Mouse (Mus musculus) CH12F3 (cell line): ENCODE results near the gene Ppm1d.

Experiments
- in situ Hi-C: fragments of 300-500 bp; cut with MboI; formaldehyde crosslinking; loops from 2 replicates; pipeline ENCODE4 v1.14.3; 2020; ENCODE audit warnings: low sequenced_read_pairs

Gene Ppm1d

DNA sequence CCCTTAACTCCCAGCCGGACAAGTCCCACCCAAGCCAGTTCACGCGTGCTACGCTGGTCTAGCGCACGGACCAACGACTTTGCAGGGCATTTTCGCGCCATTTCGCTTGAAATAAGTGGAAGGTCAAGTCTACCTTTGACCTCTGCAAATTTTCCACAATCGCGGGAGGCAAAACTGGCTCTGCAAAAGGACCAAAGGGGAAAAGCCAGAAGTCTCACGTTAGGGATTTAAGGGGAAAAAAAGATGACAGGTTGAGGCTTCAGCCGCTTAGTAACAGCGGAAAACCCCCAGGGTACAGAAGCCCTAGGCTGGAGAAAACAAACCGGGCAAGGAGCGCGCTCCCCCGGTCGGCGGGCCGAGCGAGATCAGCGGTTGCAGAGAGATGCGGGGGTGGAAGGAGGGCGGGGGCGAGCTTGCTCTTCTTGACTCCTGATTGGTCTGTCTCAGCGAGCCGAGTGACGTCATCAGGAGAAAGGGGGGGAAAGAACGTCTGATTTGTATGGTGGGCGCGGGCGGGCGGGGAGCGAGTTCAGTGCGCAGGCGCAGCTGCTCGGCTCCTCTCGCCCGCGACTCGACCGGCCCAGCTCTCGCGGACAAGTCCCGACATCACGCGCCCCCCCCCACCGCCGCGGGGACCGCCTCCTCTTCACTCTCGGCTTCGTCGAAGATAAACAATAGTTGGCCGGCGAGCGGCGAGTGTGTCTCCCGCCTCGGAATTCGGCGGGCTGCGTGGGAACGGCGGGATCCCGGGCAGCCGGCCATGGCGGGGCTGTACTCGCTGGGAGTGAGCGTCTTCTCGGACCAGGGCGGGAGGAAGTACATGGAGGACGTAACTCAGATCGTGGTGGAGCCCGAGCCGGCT, at the start of gene Ppm1d:
Gene Ppm1d, plus strand, starts transcription at position 532 of the 862 bp plus-strand sequence.
- in situ Hi-C loops: no loop called here

DNA sequence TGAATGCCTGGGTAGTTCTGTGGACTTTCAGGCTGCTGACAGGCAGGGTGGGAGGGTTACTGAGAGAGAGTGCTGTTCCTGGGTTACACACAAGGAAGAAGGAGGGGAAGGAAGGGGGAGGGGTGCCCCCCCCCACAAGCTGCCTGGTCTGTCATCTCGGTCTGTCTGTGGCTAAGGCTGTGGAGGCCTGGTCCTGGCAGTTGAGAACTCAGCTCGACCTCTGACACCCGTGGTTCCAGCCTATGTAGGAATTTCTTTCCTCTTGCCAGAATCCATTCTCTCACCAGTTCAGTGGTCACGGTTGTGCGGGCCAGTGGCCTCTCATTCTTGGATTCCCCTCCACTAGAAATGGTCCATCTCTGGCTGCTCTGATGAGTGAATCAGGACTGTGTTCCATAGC, 46.4 kb upstream of the Ppm1d start:
- in situ Hi-C loops: no loop called here

DNA sequence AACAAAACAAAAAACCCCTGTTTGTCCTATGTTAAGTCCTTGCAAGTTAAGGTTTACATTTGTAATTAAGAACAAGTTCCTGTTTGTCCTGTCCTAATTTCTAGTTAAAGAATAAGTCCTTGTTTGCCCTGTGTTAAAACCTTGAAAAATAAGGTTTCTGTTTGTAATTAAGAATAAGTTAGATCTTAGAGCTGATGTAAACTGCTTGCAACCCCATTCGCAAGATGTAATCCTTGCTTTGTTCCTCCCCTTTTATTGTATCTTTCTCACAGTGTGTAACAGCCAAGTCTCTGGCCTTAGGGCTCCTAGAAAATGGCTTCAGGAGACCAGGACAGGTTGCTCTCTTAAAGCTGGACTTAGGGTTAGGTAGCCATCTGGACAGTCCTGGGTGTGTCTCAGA, 43.7 kb upstream of the Ppm1d start:
- in situ Hi-C loops: no loop called here

DNA sequence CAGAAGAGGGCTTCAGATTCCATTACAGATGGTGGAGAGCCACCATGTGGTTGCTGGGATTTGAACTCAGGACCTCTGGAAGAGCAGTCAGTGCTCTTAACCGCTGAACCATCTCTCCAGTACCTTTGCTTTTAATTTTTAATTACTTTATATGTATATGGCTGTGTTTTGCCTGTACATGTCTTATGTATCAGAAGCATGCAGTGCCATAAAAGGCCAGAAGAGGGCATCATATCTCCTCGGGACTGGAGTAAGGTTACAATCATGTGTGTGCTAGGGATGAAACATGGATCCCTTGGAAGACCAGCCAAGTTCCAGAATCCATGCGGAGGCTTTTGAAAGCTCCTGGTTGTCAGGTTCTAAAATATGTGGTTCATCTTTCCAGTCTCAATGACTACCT, 40.4 kb upstream of the Ppm1d start:
- in situ Hi-C loops: no loop called here

DNA sequence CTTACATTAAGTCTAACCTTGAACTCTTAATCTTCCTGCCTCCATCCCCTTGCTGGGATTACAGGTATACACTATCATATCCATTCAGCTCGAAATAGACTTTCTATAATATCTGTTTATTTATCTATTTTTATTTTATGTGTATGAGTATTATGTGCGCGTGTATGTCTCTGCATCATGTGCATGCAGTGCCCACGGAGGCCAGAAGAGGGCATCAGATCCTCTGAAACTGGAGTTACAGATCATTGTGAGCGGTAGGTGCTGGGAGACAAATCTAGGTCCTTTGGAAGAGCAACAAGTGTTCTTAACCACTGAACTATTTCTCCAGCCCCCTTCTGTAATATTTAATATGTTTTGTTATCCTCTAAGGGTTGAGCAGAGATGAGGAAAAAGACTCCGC, 37.7 kb upstream of the Ppm1d start:
- in situ Hi-C loops: no loop called here

DNA sequence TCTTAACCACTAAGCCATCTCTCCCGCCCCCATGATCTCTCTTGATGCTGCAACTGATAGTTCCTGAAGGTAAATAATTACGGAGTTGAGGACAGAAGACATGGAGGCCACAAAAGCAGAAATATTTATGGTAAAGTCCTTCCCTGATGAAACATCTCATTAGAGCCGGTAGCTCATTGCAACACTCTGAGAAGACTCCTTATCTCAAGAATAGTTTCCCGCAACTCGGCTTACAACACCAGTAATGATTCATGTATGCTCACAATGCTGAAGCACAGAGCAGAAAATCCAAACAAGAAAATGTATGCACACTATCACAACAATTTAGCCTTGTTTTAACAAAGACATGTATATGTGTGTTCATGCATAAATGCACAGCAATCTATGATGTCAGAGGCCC, 35.9 kb upstream of the Ppm1d start:
- in situ Hi-C loops: no loop called here

DNA sequence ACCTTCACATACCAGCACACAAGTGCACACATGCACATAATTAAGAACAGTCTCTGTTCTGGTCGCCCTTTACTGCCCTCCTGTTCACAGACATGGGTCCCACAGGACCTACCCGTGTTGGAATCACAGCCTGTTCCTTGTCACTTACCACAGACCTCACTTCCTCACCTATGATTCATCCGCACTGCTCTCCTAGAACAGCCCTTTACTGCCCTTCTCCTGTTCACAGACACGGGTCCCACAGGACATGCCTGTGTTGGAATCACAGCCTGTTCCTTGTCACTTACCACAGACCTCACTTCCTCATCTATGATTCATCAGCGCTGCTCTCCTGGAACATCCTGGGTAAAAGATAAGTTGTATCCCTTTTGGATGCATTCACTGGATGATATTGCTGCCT, 33.4 kb upstream of the Ppm1d start:
- in situ Hi-C loops: no loop called here

DNA sequence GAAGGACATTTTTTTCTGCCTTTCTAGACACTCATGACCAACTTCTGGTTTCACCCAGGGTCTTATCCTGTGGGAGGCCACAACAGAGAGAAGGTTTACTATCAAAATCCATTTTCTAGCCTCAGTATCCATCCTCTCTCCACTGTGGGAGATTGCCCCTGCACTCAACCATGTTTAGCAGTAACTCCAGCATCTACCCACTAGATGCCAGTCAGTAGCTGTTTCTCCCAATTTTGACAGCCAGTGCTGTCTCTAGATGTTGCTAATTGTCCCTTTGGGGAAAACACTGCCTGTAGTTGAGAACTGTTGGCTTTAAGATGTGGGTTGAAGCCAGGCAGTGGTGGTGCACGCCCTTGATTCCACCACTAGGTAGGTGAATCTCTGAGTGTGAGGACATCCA, 32.9 kb upstream of the Ppm1d start:
- in situ Hi-C loops: no loop called here

DNA sequence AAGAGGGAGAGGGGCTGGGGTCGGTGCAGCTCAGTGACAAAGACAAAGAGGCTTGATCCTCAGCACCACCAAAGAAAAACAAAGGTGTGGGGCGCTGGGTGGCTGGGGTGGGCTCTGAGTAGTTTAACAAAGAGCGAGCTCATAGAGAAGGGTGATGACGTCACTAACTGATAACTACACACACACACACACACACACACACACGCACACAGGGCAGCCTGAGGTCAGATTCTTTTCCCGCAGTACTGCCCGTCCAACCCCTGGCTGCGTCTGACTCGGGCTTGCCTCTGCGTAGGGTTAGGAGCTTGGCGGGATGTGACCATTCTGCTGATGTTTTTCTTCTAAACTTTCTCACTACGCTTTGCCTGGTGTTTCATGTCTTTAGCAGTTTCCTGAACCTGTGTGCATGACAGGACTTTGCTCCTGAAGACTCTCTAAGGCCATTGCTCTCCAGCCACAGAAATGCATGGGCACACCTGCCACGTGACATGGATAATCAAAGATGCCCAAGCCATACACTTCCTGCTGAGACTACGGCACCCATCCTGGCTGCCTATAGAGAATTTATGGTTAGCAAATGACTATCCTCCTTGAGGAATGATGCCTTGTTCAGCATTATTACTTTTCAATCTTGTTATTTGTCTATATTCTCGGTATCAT, 29.7 kb upstream of the Ppm1d start:
- in situ Hi-C loops: no loop called here

DNA sequence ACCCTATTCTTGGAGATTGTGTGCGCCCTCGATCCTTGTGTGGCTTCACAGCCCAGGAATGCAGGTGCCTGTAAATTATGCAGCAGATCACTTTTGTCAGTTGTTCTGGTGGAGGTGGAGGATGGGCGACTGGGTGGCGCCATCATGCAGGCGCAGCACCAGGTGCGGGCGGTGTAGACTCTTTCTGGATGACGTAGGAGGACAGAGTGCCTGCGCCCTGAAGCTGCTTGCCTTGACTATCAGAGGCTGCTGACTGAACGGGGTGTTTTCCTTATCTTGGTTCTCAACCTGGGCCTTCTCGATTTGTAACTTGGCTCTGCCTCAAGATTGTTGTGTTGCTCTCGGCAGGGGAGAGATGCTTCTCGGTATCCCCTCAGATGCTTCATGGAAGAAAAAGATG, 13.1 kb upstream of the Ppm1d start:
- in situ Hi-C loops: no loop called here

DNA sequence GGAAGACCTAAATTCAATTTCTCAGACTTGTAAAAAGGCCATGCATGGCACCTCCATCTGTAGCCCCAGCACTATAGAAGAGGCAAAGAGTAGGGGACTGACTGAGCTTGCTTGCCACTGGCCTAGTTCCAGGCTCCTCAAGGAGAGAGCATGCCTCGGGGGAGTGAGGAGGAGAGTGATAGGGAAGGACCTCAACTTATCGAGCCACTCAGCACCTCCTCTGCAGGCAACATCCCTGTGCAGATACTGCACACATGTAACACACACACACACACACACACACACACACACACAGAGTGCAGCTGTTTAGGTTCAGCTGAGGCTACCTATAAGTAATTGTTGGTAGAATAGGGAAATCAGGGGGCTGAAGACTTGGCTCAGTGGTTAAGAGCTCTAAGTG, 11.2 kb upstream of the Ppm1d start:
- in situ Hi-C loops: no loop called here

DNA sequence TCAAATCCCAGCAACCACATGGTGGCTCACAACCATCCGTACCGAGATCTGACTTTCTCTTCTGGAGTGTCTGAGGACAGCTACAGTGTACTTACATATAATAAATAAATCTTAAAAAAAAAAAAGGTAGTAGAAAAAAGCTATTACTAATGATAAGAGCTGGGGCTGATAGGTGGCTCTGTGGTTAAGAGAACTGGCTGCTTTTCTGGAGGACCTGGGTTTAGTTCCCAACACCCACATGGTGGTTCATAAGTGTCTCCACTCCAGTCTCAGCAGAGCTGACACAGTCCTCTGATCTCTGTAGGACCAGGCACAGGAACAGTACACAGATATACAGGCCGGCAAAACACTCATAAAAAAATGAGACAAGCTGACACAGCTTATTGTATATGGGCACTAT, 9.9 kb upstream of the Ppm1d start:
- in situ Hi-C loops: no loop called here

DNA sequence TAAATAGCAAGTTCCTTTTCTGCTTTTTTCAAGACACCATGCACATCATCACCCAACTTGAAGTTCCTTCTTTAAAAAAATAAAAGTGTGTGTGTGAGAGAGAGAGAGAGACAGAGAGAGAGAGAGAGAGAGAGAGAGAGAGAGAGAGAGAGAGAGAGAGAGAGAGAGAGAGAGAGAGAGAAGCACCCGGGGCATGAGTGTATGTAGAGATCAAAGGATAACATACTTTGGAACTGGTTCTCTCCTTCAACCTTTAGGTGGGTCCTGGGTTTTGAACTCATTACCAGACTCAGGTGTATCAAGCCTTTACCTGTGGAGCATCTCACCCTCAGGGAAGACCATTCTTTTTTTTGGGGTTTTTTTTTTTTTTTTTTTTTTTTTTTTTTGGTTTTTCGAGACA, 9.2 kb upstream of the Ppm1d start:
- in situ Hi-C loops: no loop called here

DNA sequence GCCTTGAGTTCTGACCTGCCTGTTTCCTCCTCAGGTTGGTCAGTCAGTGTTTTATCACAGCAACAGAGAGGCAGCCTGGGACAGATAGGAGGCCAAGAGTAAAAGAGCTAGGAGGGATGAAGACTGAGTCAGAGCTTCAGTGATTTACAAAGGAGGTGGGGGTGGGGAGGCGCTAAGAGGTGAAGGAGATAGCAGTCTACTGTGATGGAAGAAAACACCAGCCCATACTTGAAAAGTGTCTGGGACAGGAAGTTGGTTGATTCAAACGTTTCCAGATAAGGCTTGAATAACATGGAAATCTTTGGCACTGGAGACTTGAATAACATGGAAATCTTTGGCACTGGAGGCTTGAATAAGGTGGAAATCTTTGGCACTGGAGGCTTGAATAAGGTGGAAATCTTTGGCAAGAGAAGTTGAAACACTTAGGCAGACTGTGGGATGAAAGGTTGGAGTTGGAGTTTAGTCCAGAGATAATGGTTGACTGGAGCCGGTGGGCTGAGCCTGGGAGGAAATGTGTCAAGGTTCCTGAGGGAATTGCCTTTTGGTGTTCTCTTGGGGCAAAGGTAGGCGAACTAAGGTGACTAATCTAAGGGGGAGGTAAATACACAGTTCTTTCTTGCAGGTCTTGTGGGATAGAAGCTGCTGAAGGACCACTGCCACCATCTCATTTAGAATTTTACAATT, 4.3 kb upstream of the Ppm1d start:
- in situ Hi-C loops: no loop called here

DNA sequence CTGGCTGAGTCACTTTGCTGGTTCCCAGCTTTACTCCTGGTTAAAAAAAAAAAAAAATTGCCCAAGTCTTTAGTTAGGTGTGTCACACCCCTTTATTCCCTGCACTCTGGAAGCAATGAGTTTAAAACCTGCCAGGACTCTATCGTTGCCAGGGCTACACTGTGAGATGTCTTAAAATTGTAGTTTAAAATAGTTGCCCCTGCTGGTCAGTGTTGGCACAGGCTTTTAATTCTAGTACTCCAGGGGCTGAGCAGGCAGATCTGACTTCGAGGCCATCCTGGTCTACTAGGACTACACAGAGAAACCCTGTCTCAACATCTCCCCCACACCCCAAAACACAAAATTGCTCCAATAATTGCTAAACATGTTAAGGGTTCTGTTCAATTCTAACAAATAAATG, 2.2 kb upstream of the Ppm1d start:
- in situ Hi-C loops: no loop called here

DNA sequence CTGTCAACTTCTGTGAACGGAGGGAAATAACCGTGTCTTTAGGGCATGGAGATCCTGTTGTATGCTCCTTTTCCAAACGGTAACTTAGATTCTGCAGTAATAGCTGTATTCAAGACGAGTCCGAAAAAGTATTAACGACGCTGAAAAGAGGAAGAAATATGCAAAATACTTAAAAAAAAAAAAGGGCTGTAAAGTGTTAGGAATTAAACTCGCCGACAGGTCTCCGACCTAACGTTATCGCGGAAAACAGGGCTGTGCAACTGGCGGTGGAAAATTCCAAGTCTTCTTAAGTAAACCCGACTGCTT, 684 bp upstream of the Ppm1d start:
- in situ Hi-C loops: no loop called here

DNA sequence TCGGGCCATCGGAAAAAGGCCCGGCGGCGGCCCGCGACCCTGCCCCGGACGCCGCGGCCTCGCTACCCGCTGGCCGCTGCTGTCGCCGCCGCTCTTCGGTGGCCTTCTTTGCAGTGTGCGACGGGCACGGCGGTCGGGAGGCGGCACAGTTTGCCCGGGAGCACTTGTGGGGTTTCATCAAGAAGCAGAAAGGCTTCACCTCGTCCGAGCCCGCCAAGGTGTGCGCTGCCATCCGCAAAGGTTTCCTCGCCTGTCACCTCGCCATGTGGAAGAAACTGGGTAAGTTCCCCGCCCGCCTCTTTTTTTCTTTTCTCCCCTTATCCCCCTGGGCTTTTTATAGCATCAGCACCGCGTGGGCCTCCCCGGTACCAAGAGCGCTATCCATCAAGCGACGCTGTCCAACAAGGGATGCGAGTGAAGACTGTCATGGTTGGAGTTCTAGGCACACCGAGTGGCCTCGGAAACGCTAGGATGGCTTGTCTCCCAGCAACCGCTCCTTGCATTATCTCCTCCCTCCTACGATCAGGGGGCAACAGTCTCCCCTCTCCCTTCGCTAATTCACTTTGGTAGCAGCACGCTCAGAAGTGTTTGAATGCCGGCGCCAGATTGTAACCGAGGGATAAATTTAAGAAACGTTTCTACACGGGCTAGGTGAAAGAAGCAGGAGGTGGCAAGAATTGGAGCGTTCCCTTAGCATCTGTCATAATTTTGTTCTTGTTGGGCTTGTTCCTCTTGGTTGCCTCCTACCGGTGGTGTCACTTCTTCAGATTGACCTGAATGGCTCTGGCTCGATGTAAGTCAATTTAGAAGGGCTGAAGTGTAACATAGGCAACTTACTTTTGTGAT, 824 bp downstream of the Ppm1d start:
- in situ Hi-C loops: no loop called here

DNA sequence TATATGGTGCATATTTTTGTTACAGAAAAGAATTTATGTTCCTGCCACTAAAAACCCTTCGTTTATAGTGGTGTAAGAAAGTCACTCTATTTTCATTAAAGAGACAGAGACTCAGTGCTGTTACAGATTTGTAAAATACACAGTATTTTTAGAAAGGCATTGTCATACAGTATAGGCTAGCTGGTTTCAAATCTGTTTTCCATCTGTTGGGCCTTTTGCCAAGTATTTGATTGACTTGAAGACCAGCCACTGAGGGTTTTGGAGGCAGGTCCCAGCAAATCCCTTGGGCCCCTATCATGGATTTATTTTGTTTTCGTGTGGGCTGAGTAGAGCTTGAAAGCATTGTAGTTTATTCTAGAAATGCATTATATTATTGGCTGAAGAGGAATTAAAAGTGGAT, 1.8 kb downstream of the Ppm1d start:
- in situ Hi-C loops: no loop called here

DNA sequence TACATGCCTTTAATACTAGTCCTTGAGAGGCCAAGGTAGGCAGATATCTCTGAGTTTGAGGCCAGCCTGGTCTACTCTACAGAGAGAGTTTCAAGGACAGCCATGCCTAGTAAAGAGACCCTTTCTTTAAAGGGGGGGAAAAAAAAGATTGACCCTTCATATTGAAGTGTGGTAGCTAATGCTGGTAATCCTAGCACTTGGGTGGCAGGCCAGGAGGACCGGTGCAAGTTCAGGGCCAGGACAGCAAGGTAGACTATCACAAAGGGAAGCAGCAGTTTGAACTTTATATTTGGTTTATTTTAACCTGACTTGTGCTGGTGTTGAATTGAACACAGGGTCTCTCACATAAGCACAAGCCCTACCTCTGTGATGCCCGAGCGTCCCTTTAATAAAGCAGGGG, 2.3 kb downstream of the Ppm1d start:
- in situ Hi-C loops: no loop called here

DNA sequence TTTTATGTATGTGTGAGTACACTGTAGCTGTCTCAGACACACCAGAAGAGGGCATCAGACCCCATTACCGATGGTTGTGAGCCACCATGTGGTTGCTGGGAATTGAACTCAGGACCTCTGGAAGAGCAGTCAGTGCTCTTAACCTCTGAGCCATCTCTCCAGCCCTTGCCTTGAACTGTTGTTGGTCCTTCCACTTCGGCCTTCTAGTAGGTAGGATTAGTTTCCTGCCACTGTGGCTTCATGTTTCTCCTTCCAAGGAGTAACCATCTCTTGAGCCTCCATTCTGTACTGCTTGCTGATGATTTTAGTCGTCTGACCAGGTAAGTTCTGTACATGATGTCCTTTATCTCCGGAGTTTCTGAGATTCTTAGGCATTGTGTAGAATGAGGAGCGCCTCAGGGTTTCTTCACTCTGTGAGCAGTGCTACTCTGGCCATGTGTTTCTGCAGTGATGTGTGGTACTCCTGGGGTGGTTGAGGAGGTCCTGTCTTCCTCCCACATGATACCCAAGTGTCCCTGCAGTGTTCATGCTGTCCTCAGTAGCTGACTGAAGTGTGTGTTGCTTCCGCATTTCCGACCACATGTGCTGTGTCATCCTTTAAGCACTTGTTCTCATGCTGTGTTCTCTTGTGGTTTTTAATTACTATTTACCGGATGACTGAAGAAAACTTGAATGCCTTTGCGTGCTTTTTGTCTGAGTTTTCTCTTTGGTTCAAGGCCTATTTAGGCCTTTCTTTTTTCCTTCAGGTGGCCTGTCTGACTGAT, 12.7 kb downstream of the Ppm1d start:
- in situ Hi-C loops: no loop called here

DNA sequence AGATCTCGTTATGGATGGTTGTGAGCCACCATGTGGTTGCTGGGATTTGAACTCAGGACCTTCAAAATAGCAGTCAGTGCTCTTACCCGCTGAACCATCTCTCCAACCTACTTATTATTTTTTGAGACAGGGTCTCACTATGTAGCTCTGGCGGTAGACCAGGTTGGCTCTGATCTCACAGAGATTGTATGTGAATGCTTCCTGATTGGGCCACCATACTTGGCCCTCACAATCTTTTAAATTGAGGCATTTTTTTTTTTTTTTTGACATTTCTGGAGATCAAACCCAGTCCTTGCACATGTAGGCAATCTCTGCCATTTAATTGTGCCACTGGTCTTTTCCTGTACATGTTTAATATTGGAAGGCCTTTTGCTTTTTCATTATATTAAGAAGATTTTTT, 17.7 kb downstream of the Ppm1d start:
- in situ Hi-C loops: no loop called here
